ENCODE assay signal across 8 mouse cellular contexts in the genomic region with DNA sequence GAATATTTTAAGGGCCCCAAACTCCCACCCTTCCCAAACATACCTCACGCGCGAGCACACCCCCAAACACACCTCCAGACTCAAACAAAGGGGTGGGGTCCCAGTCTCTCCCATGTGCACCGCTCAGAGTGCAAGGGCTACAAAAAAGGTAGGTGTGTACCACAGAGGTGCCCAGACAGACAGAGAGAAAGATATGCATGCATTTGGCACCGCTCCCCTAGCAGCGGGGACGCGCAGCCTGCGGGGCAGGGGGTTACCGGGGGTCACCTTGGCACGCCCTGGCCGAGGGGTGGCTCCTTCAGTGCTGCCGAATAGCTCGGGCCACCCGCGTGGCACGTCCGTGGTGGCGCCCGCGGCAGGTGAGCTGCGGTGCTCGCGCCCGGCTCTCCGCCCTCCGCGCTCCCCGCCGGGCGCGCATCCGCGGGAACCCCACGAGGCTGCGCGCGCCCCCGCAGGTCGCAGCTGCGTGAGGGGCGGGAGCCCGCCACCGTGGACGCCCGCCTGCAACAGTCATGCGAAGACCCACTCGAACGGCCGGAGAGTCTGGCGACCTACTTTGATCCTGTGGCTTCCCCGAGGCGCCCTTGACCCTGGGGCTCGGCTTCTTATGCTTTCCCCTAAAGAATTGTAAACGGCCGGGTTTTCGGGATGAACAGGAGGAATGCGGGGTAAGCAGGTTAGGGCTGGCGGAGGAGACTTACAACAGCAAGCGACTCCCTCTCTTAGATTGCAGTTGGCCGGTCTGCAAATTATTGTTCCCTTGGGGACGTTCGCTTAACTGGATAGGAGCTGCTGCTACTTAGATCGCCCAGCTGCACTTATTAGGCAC. TPM values are rescaled to one million over a fixed set of nuclear protein-coding genes. Genes with fewer than 3 reads are reported as not detected.
DNase-seq lines count a peak whose midpoint lies in the region; ATAC-seq and TF ChIP-seq lines count a peak whose summit lies in the region.

A gene (minus strand): TSS at position 762 of the 829 bp plus-strand sequence.

- peak within 1 kb of the TSS; percentile 91 for H3K4me2 ChIP-seq in hindbrain, embryonic 16.5 days (ENCODE audit: low read length)
- H3K4me2 ChIP-seq in liver, embryonic 12.5 days: peak within 1 kb of the TSS; percentile 65

- WGBS in hindbrain, embryonic 16.5 days: under 1% methylated on average over 47 of the region's 64 CpGs
- 4% methylated on average over 48 of the region's 64 CpGs for WGBS in liver, embryonic 12.5 days (ENCODE audit: insufficient replicate concordance)

- H3K4me3 ChIP-seq in testis, adult 2 months (ENCODE audit: control insufficient read depth, low read depth, low read length): peak within 1 kb of the TSS; percentile 56
- H3K4me3 ChIP-seq in hindbrain, embryonic 16.5 days (ENCODE audit: low read length): peak within 1 kb of the TSS; percentile 67
- peak within 1 kb of the TSS; percentile 42 for H3K4me3 ChIP-seq in liver, embryonic 12.5 days

- H3K4me1 ChIP-seq in testis, adult 2 months (ENCODE audit: control insufficient read depth, insufficient read depth, low read length): peaks cover 13% of the 10 kb centered on the region
- peaks cover 3% of the 10 kb centered on the region; the same call in 1 of the 2 replicates for H3K4me1 ChIP-seq in hindbrain, embryonic 16.5 days (ENCODE audit: control insufficient read depth, insufficient read depth, low read depth, low read length)
- H3K4me1 ChIP-seq in liver, embryonic 12.5 days: 0 out of 2 replicates have a peak, but pooled peaks cover 4% of the 10 kb centered on the region

- peak; percentile 29 to 38 for DNase-seq in cerebellum, postnatal 14 days
- no peak for DNase-seq in cerebellum, adult 11 months
- no peak for DNase-seq in testis, postnatal 14 days (ENCODE audit: low spot score)
- DNase-seq in right cerebral cortex, postnatal 14 days: peak; percentile 57
- no peak for DNase-seq in testis, postnatal 10 days (ENCODE audit: low spot score)

- TF ChIP-seq POLR2A in testis, adult 2 months (IDR thresholded peaks at IDR 0.05; ENCODE audit: control insufficient read depth, low read depth, low read length): no peak

- peaks cover 2% of the 10 kb centered on the region for H3K27me3 ChIP-seq in testis, adult 2 months (ENCODE audit: control insufficient read depth, insufficient read depth, low read length)
- peaks cover 6% of the 10 kb centered on the region for H3K27me3 ChIP-seq in hindbrain, embryonic 16.5 days (replicated peaks; ENCODE audit: control insufficient read depth, insufficient read depth, low read length)
- peaks cover 42% of the 10 kb centered on the region for H3K27me3 ChIP-seq in liver, embryonic 12.5 days (replicated peaks)

- no peak within 1 kb of the TSS for H3K27ac ChIP-seq in testis, adult 2 months (ENCODE audit: control insufficient read depth, insufficient read depth, low read depth, low read length)
- peak within 1 kb of the TSS; percentile 48 for H3K27ac ChIP-seq in hindbrain, embryonic 16.5 days (ENCODE audit: low read depth, low read length)
- no peak within 1 kb of the TSS for H3K27ac ChIP-seq in liver, embryonic 12.5 days

- peak; percentile 73 for ATAC-seq in hindbrain, embryonic 16.5 days
- ATAC-seq in liver, embryonic 12.5 days: no peak

- no peaks in the 10 kb centered on the region for H3K36me3 ChIP-seq in testis, adult 2 months (ENCODE audit: control insufficient read depth, insufficient read depth, low read length)
- no peaks in the 10 kb centered on the region for H3K36me3 ChIP-seq in hindbrain, embryonic 16.5 days (ENCODE audit: control insufficient read depth, insufficient read depth, low read length)
- no peaks in the 10 kb centered on the region for H3K36me3 ChIP-seq in liver, embryonic 12.5 days

- no peaks in the 10 kb centered on the region for H3K9me3 ChIP-seq in hindbrain, embryonic 16.5 days (ENCODE audit: control insufficient read depth, low read length)
- H3K9me3 ChIP-seq in liver, embryonic 12.5 days (replicated peaks): no peaks in the 10 kb centered on the region

- no peak for TF ChIP-seq CTCF in testis, adult 2 months (IDR thresholded peaks at IDR 0.05; ENCODE audit: control insufficient read depth, insufficient read depth, insufficient replicate concordance, low read depth, low read length)

- peak within 1 kb of the TSS; percentile 69 for H3K9ac ChIP-seq in hindbrain, embryonic 16.5 days (ENCODE audit: low read depth, low read length)
- no peak within 1 kb of the TSS for H3K9ac ChIP-seq in liver, embryonic 12.5 days

RNA-seq across cellular contexts. Expression of the gene that starts here (rescaled TPM):
- not detected in 2 replicates for polyA plus RNA-seq in testis, adult 2 months (2012; rRNA removed)
- 28.0 and 29.8 TPM in 2 replicates for polyA plus RNA-seq in hindbrain, embryonic 16.5 days (2015; fragmentation: Nextera tagmentation; extraction: Ambion mirVana)
- polyA plus RNA-seq in liver, embryonic 12.5 days (2016; fragmentation: Nextera tagmentation; extraction: Ambion mirVana): 0.08 TPM in 1 of 2 replicates, not detected in the other

Comparison
In these comparisons a context has a peak if more than half of its experiments do, and no peak if none do; other contexts are left out.
1. RNA of the gene that starts here (polyA plus RNA-seq): 28.0 to 29.8 TPM in hindbrain, embryonic 16.5 days; 0.08 TPM in liver, embryonic 12.5 days and not detected in testis, adult 2 months; every median in the first group is over 10 times any median in the second.
2. DNase-seq: peak in cerebellum, postnatal 14 days (2 of 2) and right cerebral cortex, postnatal 14 days (single experiment); none in cerebellum, adult 11 months (single experiment), testis, postnatal 14 days (single experiment) and testis, postnatal 10 days (single experiment).
3. Peak in every context shown above with its lines, with median percentiles within 50 percentile points of each other: H3K4me3 ChIP-seq.